Mouse (Mus musculus) urinary bladder, postnatal 25 days (tissue): ENCODE measurements around the gene Ifngr2.

Source experiments
- DNase-seq: peaks from one replicate; pipeline ENCODE4 v3.0.0; 2022; ENCODE audit warnings: low spot score

The Ifngr2 gene

DNA sequence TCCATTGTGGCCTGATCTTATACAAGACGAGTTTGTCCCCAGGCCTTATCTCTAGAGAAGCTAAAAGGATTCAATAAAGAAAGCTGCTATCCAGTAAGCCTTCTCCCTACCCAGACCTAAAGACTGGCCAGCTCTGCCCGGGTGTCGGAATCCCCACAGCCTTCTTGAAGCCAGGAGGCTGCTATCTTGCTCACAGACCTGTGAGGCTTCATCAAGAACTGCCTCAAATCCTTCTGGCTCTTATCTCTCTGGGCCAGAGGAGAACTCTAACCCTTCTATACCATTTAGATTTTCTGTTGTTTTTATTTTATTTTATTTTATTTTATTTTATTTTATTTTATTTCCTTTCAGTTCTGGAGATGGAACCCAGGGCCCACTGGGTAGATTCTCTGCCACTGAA lies 9.8 kb upstream of the Ifngr2 start:
- DNase-seq, result no peak

DNA sequence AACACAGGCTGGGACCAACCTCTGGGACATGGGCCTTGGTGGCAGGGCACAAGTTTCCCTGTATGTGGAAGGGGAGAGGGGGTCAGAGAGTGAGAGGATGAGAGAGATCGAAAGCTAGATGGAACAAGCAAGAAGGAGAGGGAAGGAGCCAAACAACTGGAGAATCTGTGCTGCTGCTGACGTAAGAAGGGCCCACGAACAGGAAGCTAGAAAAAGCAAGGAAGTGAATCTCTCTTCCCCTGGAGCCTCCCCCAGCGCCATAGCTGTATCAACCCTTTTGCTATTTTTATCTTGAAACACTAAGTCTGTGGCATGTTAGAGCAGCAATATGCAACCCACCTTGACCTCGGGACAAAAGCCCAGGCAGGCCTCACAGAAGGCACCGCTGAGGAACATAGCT lies 8.8 kb upstream of the Ifngr2 start:
- no peak for DNase-seq

DNA sequence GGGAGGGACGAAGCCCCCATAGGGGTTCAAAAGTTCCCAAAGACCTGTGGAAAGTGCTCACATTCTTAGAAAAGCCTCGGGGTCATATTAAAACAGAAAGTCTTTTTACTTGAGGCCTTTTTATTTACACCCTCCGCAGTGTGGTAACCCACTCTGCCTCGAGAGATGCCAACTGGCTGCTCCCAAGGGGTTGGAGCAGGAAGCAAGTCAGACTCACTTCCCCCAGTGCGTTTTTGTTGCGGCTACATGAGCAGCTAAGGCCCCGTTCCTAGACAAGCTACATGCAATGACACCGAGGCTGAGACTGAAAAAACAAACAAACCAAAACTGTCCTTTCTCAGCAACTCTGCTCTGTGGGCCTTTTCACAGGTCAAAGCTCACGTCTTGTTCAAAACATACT lies 8.4 kb upstream of the Ifngr2 start:
- no peak for DNase-seq

DNA sequence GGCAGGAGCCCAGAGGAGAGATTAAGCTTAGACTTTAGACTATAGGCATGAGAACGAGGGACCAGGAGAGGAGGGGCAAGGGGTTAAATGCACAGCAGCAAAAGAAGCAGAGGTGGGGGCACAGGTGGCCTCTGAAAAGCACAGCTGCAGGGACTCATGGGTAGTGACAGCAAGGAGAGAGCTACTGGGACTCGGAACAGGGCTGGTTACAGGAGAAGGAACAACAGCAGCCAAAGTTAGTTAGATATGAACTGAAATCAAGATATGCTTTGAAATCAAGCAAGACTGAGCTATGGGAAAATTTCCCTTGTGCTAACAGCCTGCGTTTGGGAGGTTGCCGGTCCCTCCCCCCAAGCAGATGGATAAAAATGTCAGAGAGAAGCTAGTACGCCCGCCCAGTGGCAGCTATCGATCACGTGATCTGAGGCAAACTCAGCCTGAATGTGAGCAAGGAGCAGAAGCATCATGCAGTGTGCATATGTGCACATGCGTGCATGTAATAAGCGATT lies 5.2 kb upstream of the Ifngr2 start:
- no peak for DNase-seq

DNA sequence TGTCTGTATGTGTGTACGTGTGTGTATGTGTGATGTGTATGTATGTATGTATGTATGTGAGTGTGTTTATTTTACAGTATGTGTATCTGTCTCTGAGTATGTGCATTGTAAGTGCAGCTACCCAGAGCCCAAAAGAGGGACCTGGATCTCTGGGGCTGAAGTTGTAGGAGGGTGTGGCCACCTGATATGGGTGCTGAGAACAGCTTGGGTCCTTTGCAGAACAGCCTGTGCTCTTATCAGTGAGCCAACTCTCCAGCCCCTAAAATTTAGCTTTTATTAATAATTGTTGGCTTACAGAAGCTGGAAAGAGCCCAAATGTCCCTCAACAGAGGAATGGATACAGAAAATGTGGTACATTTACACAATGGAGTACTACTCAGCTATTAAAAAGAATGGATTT lies 3.3 kb upstream of the Ifngr2 start:
- no peak for DNase-seq

DNA sequence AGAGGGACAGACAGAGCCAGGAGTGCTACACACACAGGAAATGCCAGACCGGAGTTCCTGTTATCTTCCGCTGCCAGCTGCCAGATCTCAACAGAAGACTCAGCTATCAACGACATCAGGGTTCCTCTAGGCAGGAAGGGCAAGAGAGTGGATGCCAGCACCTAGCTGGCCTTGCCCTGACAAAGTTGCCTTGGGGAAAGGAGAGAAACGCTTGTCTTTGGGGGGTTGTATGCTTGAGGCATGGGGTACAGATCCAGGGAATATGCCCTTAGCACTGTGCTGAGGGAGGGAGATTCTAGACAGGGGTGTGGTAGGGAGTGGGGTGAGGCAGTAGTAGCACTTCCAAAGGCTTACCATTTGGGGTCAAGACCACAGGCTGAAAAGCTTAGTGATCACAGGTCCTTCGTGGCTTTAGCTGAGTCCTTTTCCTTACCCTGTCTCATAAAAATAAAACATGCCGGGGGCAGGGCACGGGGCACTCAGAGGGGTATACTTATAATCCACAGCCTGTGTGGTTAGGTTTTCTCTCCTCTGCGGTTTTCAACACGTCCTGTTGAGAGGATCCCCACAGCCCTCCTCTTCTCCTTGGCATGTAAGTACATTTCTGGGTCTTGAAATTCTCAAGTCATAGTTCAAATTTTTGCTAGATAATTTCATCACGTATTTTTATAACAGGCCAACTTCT lies 1.1 kb upstream of the Ifngr2 start:
- DNase-seq, result no peak

DNA sequence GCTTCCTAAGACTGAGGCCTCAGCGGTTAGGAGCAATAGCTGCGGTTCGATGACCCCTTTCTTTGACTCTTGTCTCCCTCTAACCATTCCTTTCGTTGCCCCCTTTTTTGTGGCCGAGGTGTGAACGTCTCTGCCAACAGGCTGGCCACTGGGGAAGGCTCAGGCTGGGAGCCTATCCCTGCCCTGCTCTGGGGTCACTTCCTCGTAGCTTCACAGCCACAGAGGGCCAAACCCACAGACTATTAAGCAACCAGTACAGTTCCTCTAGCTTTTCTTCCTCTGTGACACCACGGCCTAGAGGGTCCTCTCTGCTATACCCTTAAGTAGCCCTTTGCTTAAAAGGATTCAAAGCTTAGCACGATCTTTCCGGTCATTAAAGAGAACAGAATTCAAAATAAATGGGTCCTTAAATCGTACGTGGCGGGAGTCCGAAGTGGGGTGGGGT lies 459 bp upstream of the Ifngr2 start:
- no peak for DNase-seq

DNA sequence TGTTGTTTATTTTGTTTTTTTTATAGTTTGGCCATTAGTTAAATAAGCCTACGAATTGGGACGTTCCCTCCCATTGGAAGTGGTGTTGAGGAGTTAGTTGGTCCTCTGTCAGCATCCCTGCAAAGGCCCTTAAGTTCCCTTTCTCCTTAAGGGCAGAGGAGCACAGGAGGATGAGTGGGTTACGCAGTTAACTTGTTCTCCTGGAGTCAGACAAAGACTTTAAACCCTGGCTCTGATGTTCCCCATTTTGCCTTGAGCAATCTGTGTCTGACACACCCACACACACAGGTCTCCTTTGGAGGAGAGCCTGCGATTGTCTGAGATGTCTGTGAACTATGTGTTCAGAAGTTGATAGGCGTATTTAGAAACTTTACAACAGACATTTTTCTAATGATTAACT lies 1.1 kb downstream of the Ifngr2 start:
- DNase-seq, result no peak

DNA sequence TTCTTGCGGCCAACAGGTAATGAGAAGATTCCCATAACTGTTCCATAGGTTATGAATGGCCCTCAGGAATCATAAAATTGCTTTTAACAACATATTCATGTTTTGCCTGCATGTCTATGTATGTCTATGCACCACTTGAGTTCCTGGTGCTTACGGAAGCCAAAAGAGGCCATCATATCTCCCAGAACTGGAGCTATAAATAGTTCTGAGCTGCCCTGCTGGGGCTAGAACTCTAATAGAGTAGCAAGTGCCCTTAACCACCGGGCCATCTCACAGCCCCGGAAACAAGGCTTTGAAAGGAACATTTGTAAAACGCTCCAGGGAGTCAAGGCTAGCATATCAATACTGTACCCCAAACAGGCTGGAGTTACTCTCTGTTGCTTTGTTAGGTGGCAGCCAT lies 1.7 kb downstream of the Ifngr2 start:
- DNase-seq, result no peak

DNA sequence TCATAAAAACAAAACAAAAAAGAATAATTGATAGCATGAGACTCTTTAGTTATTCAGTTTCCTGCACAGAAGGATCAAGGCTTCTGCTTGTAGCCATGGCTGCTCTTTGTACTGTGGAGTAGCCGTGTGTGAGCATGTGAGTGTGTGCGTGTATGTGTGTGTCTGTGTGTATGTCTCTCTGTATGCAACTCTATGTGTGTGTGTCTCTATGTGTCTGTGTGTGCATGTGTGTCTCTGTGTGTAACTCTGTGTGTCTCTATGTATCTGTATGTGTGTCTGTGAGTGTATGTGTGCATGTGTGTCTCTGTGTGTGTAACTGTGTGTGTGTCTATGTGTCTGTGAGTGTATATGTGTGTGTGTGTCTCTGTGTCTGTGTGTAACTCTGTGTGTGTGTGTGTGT lies 2.1 kb downstream of the Ifngr2 start:
- DNase-seq, result no peak

DNA sequence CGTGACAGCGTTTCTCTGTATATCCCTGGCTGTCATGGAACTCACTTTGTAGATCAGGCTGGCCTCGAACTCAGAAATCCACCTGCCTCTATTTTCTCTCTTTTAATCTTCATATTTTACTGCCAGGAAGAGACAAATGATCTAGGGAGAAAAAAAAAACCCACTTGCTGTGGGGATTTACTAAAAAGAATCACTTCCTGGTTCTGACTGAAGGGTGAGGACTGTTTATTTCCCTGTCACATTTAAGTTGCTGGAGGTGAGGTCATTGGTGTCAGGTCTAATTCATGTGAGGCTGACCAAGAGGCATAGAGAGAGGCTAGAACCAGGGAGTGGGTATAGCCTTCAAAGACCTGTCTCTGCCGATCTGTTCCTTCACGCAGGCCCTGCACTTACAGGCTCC lies 2.7 kb downstream of the Ifngr2 start:
- no peak for DNase-seq

DNA sequence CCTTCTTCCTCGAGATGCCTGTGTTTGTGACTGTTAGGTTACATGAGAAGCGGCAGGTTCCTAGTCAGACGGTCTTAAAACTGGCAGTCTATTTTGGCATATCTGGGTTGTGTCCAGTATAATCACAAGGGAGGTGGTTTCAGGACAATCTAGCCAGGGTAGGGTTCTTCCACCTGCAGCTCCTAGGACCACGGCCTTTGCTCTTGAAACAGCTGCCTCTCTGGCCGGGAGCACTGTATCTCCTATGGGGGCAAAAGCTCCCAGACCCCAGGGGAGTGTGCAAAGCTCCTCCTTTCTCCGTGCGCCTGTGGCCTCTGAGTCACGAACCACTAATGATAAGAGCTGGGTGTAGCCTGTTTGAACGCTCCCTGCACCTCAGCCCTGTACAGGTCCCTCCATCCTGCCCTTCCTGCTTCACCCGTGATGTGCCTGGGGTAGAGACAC lies 4.2 kb downstream of the Ifngr2 start:
- peak; percentile 20 for DNase-seq

DNA sequence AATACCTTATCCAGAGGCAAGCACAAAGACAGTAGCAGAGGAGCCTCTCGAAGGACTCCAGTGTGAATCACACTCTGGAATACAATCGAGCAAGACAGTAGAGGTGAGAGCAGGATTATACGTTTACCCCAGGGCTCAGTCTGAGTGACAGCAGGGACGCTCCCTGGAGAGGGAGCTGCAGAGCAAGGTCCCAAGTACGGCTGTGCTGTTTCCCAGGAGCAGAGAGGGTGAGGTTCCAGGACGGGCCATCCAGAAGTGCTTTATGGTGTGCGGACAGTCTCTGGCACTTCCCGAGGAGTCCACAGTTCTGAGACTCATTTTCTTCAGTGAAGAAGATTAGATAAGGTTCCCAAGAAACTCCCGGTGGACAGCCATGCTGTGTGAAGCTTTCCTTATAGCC lies 5.2 kb downstream of the Ifngr2 start:
- no peak for DNase-seq

DNA sequence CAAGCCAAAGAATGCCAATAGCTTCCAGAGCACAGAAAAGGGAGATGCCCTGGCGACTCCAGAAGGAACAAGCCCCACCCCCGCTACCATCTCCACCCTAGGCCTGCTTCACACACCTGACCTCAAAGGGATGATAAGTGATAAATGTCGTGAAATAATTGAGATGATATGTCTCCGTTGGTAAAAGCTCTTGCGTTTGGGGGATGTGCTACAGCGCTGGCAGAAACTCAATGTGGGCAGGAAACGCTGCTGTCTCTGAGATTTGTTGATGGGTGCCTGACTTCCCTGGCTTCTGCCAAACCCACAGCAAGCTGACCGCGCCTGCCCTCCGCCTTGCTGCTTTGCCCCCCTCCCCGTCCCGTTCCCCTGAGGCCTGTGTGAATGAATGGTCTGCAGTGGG lies 6.8 kb downstream of the Ifngr2 start:
- DNase-seq, result no peak

DNA sequence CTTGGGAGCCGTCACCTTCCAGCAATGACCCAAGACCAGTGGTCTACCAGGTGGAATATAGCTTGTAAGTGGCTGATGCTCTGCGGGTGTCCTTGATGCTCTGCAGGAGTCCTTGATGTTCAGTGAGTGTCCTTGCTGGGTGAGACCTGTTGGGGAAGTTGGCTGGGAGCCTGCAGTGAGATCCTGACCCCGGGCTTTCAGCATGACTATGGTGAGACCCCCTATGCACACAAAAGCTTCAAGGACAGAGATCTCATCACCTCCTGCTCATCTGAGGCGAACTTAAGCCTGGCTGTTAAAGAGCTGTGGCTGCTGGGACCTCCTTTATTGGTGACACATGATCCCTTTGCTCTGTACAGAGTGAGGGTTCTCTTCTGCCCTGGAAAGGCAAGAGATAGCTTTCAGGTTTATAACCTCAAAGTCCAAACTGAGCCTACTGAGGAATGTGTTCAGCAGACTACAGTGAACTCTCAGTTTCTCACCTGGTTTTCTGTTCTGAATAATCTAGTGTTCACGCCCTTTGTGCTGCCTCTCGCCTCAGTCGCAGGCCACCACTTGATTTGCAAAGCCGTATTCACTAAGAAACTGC lies 8.2 kb downstream of the Ifngr2 start:
- no peak for DNase-seq

DNA sequence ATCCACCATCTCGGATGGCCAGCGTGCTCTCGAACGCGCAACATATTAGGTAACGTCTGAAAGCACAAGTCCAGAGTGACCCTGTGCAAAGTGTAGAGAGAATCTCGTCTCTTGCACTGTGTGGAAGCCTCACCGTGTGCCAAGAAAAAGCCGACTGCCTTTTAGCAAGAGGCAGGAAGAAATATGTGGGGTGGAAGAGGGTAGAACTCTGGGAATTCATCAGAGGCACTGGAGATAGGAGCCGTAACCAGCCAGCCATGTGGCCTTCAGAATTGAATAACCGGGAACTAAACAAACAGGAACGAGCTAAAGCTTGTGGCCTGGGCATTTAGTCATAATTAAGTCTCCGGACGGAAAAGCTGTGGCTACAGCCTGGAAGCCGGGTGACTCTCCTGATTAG lies 9.8 kb downstream of the Ifngr2 start:
- no peak for DNase-seq

DNA sequence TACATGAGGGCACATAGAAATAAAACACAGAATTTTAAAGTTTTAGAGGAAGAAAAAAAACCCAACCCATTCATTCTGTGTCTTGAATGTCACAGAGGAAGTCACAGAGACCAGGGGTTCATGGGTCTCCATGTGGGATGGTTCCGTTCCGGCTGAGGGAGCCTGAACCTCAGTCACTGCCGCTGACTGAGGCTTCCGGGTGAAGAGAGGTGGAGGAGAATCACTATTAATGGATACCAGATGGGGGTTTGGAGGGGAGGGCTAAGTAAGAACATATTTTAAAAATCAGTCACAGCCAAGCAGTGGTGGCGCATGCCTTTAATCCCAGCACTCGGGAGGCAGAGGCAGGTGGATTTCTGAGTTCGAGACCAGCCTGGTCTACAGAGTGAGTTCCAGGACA lies 10.3 kb downstream of the Ifngr2 start:
- DNase-seq, result no peak

DNA sequence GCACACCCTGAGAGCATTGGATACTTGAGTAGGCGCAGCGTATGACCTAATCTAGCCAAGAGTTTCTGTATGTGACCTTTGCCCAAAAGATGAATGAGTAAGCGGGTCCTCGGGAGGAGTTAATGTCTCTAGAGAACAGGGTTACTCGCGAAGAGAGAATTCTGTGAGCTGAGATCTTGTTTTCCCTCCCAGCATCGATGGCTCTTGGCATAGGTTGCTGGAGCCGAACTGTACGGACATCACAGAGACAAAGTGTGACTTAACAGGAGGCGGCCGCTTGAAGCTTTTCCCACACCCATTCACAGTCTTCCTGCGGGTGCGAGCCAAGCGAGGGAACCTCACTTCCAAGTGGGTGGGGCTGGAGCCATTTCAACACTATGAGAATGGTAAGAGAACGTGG lies 10.8 kb downstream of the Ifngr2 start:
- DNase-seq, result no peak

DNA sequence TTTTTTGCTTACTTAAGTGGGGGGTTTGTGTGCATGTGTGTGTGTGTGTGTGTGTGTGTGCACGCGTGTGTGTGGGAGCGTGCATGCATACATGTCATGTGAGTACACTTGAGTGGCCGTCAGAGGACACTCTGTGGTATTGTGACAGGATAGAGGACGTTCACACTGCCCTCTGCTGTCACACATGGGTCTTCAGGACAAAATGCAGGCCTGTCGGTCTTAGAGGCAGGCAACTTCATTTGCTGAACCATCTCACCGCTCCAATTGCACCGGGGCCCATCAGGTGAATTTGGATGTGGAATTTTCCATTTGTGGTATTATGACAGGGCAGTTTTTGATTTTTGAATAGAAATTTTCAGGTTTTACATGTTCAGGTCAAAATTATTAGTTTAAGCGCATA lies 14.2 kb downstream of the Ifngr2 start:
- no peak for DNase-seq

DNA sequence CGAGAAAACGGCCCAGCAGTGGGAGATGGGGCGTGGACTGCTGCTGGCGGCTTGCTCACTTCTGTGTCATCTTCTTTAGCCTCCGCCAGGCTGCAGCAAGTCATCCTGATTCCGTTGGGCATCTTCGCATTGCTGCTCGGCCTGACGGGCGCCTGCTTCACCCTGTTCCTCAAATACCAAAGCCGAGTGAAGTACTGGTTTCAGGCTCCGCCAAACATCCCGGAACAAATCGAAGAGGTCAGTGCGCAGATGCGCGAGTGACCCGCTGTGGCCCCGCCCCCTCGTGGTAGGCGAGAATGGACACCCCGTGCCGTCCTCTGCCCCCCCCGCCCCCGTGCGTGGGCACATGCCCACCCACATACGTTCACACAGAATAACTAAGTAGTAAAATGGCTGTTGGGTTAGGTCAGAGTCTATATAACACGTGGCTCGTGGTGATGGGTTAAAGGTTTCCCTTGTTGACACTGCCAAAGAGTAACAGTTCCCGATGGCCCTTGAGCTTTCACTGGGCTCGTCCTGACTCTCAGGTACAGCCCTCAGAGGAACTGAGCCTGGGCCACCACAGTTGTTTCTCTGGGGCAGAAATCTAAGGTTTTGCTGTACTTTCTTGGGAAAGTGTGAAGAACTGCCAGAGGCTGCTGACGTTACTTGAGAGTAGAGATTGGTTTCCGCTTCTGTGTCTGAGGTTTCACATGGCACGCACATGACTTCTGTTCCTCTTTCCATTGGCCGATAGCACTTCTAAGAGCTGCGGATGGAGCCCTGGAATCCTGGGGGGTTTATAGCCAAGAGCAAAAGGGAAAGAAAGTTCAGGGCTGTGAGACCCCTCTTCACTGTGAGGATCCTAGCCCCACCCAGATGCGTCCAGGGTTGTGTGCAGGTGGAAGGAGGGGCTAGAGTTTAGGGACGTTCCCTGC lies 14.9 kb downstream of the Ifngr2 start:
- DNase-seq, result no peak

DNA sequence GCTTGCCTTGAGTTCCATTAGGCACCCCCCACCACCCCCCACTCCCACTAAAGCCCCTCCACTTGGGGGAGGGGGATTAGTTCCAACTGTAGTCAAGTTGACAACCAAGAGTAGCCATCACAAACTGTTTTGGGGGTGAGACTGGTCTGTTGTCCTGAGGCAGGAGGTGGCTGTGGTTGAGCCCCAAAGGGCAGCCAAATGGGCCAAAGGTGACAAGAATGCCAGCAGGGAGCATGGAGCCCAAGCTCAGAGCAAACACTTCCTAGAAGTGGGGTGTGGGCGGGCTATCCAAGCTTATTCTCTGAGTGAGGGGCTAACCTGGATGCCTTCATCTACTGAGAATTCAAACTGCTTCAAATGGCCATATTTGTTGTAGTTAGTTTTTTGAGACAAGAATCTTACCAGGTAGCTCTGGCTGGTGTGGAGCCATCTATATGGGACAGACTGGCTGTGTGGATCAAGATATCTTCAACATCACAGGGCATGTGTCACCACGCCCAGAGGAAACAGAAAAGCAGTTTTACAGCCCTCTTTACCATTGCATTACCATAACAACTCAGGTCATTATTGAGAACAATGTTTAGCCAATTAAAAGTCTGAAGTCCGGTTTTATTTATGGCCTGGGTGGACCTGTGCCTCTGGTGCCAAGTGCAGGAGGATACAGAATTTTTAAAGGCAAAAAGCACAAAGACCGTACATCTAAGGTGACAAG lies 17.9 kb downstream of the Ifngr2 start:
- DNase-seq, result no peak

DNA sequence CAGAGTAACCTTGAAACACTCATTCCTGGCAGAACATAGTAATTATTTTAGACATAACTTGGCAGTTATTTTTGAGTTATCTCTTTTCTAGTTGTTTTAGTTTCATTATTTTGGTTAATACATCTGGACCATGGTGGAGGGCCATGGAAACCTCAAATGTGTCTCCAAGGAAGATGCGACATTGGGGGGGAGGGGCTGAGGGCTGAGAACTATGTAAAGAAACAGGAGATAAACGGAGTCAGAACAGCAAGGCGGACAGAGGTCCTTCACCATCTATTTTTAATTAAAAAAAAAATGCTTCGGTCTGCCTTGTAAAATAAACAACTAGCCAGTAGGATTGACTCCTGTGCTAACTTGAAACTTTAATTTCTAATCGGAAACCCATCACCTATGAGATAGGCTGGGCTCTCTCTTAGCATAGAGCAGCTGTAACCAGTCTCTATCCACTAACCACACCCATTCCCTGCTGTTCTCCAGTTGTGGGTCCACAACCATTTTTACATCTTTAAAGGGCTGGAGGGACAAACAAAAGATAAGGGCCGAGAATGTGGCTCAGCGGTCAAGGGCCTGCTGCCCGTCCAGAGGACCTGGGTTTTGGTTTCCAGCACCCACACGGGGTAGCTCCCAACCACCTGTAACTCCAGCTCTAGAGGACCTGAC lies 18.6 kb downstream of the Ifngr2 start:
- DNase-seq, result no peak
